Mouse (Mus musculus) C2C12 (cell line): ENCODE measurements at regions not wholly inside any gene's neighbourhood (a gene's known extent, or its start where the extent isn't known, plus 50 kb on each side); places are given as distances from the start of the nearest gene placed in this dataset.

Experiments
- CEBPB ChIP-seq: IDR thresholded peaks from one replicate; pipeline ENCODE4 v1.6.1; 2011; ENCODE audit warnings: low read depth, mild to moderate bottlenecking, control low read depth, moderate library complexity
- CTCF ChIP-seq: IDR thresholded peaks from one replicate; pipeline ENCODE4 v1.5.1; 2011; ENCODE audit not compliant: control insufficient read depth, insufficient read depth, insufficient read length
- USF1 ChIP-seq: IDR thresholded peaks from one replicate; pipeline ENCODE4 v1.6.1; 2011; ENCODE audit warnings: low read depth, mild to moderate bottlenecking, control low read depth, moderate library complexity

DNA sequence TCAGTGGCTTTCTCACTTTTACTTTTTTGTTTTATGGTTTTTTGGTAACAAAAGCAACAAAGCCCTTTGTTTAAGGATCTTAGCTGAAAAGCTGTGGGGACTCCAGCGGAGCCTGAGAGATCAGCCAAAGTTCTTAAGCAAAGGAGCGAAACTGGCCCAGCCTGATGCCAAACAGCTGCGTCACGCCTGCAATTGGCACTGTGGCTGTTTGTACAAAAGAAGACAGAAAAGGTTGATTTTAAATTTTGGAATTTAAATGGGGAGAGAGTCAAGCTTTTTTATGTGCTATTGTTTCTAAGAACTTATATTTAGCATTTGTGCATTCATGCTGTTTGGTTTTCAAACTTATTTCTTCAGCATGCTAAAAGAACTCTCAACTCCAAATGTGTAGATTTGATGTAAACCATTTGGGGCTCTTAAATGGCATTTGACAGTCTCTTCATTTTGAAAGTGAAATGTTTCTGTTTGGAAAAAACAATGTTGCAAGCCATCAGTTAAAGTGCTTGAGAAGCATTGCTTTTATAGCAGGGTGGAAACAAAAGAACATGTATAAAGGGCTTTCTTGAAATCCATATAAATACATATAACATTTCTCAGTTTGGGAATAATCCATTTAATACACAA lies 105.1 kb upstream of the Daam1 start:
- TF ChIP-seq USF1 (no peak), CTCF (no peak), CEBPB (no peak)
